Mouse (Mus musculus): ENCODE data around the gene Pdzrn3. TPM values are rescaled to one million over a fixed set of nuclear protein-coding genes. Genes with fewer than 3 reads are reported as not detected.

The Pdzrn3 gene
- polyA plus RNA-seq, 2 experiments: 16.5 to 37.9 TPM

- Histone ChIP-seq H3K4me2 (replicated peaks; ENCODE audit: low read depth, low read length, severe bottlenecking) (no peak overlapping the region), H3K36me3 (ENCODE audit: control insufficient read depth, insufficient read depth, low read length) (no peaks in the 10 kb centered on the region), H3K9me3 (ENCODE audit: control insufficient read depth, low read length) (no peaks in the 10 kb centered on the region), H3K4me1 (ENCODE audit: control insufficient read depth, insufficient read depth, low read length) (peaks cover 24% of the 10 kb centered on the region), H3K27me3 (ENCODE audit: control insufficient read depth, insufficient read depth, low read length) (no peaks in the 10 kb centered on the region), H3K27ac (replicated peaks; ENCODE audit: low read depth, low read length) (no peak overlapping the region), H3K9ac (ENCODE audit: low read depth, low read length, severe bottlenecking) (no peak overlapping the region), H3K4me3 (replicated peaks; ENCODE audit: low read length) (no peak overlapping the region)
- no peak for ATAC-seq (ENCODE audit: low FRiP score, low read depth)
- 93% methylated on average over 11 of the region's 11 CpGs for WGBS
- TF ChIP-seq POLR2A (IDR thresholded peaks at IDR 0.05; ENCODE audit: borderline replicate concordance, extremely low read depth, insufficient read depth, insufficient read length): no peak
- no peak for DNase-seq (ENCODE audit: low spot score)
Observed at GRCm38 (mm10) chr6:101303959-101304738, 73.5 kb downstream of the Pdzrn3 start.

- DNase-seq (ENCODE audit: low spot score) (no peak), ATAC-seq (ENCODE audit: low FRiP score, low read depth) (no peak)
- H3K27ac ChIP-seq (replicated peaks; ENCODE audit: low read depth, low read length): no peak overlapping the region
- H3K9me3 ChIP-seq (ENCODE audit: control insufficient read depth, low read length): no peaks in the 10 kb centered on the region
- no peak overlapping the region for H3K9ac ChIP-seq (ENCODE audit: low read depth, low read length, severe bottlenecking)
- 88% methylated on average over 1 of the region's 1 CpGs for WGBS
- H3K27me3 ChIP-seq (ENCODE audit: control insufficient read depth, insufficient read depth, low read length): no peaks in the 10 kb centered on the region
- H3K36me3 ChIP-seq (ENCODE audit: control insufficient read depth, insufficient read depth, low read length): no peaks in the 10 kb centered on the region
- no peak overlapping the region for H3K4me2 ChIP-seq (replicated peaks; ENCODE audit: low read depth, low read length, severe bottlenecking)
- no peak overlapping the region for H3K4me3 ChIP-seq (replicated peaks; ENCODE audit: low read length)
- TF ChIP-seq POLR2A (IDR thresholded peaks at IDR 0.05; ENCODE audit: borderline replicate concordance, extremely low read depth, insufficient read depth, insufficient read length): no peak
- H3K4me1 ChIP-seq (ENCODE audit: control insufficient read depth, insufficient read depth, low read length): peaks cover 24% of the 10 kb centered on the region
Observed at GRCm38 (mm10) chr6:101303501-101303900, 74.2 kb downstream of the Pdzrn3 start.

DNA sequence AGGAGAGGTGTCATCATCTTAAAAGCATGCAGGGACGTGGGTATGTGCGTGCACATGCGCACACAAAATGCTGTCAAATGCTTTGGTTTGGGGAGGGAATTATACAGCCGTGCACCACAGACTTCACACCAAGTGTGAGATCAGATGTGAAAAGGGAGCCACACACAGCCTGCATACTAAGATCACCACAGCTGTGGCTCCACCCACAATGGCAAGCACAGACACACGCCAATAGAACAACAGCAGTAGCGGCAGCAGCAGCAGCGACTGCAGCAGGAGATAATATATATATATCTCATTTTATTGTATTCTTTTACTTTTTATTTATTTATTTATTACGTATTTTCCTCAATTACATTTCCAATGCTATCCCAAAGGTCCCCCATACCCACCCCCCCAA is 76.5 kb downstream of the Pdzrn3 start:
- ATAC-seq (ENCODE audit: low FRiP score, low read depth) (no peak), DNase-seq (ENCODE audit: low spot score) (no peak)
- H3K27me3 ChIP-seq (ENCODE audit: control insufficient read depth, insufficient read depth, low read length): no peaks in the 10 kb centered on the region
- H3K36me3 ChIP-seq (ENCODE audit: control insufficient read depth, insufficient read depth, low read length): no peaks in the 10 kb centered on the region
- H3K27ac ChIP-seq (replicated peaks; ENCODE audit: low read depth, low read length): no peak overlapping the region
- 85% methylated on average over 8 of the region's 8 CpGs for WGBS
- no peak overlapping the region for H3K4me3 ChIP-seq (replicated peaks; ENCODE audit: low read length)
- H3K4me1 ChIP-seq (ENCODE audit: control insufficient read depth, insufficient read depth, low read length): peaks cover 19% of the 10 kb centered on the region
- no peaks in the 10 kb centered on the region for H3K9me3 ChIP-seq (ENCODE audit: control insufficient read depth, low read length)
- TF ChIP-seq POLR2A (IDR thresholded peaks at IDR 0.05; ENCODE audit: borderline replicate concordance, extremely low read depth, insufficient read depth, insufficient read length): no peak
- H3K9ac ChIP-seq (ENCODE audit: low read depth, low read length, severe bottlenecking): no peak overlapping the region
- H3K4me2 ChIP-seq (replicated peaks; ENCODE audit: low read depth, low read length, severe bottlenecking): no peak overlapping the region

DNA sequence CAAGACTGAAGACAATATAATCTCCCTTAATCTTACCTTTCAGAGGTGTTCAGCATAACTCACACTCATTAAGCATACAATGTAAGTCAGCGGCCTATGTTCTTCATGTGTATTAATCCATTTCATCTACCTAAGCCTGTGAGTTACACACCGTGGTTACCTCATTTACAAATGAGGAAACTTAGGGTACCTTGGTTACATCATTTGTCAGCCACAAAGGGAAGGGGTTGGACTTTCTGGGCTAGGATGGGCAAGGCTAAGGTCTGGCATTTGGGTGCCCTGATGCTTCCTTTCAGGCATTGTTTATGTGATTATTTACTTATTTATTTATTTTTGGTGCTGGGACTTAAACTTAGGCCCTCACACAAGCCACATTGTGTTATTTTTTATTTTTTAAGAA is 78.3 kb downstream of the Pdzrn3 start:
- no peaks in the 10 kb centered on the region for H3K36me3 ChIP-seq (ENCODE audit: control insufficient read depth, insufficient read depth, low read length)
- no peak overlapping the region for H3K27ac ChIP-seq (replicated peaks; ENCODE audit: low read depth, low read length)
- H3K9ac ChIP-seq (ENCODE audit: low read depth, low read length, severe bottlenecking): no peak overlapping the region
- no peaks in the 10 kb centered on the region for H3K27me3 ChIP-seq (ENCODE audit: control insufficient read depth, insufficient read depth, low read length)
- H3K4me3 ChIP-seq (replicated peaks; ENCODE audit: low read length): no peak overlapping the region
- 93% methylated on average over 2 of the region's 2 CpGs for WGBS
- no peak for DNase-seq (ENCODE audit: low spot score)
- no peaks in the 10 kb centered on the region for H3K9me3 ChIP-seq (ENCODE audit: control insufficient read depth, low read length)
- no peak overlapping the region for H3K4me2 ChIP-seq (replicated peaks; ENCODE audit: low read depth, low read length, severe bottlenecking)
- TF ChIP-seq POLR2A (IDR thresholded peaks at IDR 0.05; ENCODE audit: borderline replicate concordance, extremely low read depth, insufficient read depth, insufficient read length): no peak
- H3K4me1 ChIP-seq (ENCODE audit: control insufficient read depth, insufficient read depth, low read length): peaks cover 30% of the 10 kb centered on the region
- no peak for ATAC-seq (ENCODE audit: low FRiP score, low read depth)

GRCm38 (mm10) chr6:101297563-101298520 is 79.9 kb downstream of the Pdzrn3 start:
- Histone ChIP-seq H3K36me3 (ENCODE audit: control insufficient read depth, insufficient read depth, low read length) (no peaks in the 10 kb centered on the region), H3K27me3 (ENCODE audit: control insufficient read depth, insufficient read depth, low read length) (no peaks in the 10 kb centered on the region), H3K9ac (ENCODE audit: low read depth, low read length, severe bottlenecking) (no peak overlapping the region), H3K4me1 (ENCODE audit: control insufficient read depth, insufficient read depth, low read length) (peaks cover 46% of the 10 kb centered on the region), H3K9me3 (ENCODE audit: control insufficient read depth, low read length) (no peaks in the 10 kb centered on the region), H3K4me2 (replicated peaks; ENCODE audit: low read depth, low read length, severe bottlenecking) (no peak overlapping the region), H3K27ac (replicated peaks; ENCODE audit: low read depth, low read length) (no peak overlapping the region), H3K4me3 (replicated peaks; ENCODE audit: low read length) (no peak overlapping the region)
- DNase-seq (ENCODE audit: low spot score): no peak
- TF ChIP-seq POLR2A (IDR thresholded peaks at IDR 0.05; ENCODE audit: borderline replicate concordance, extremely low read depth, insufficient read depth, insufficient read length): no peak
- no peak for ATAC-seq (ENCODE audit: low FRiP score, low read depth)
- 86% methylated on average over 15 of the region's 15 CpGs for WGBS
